Mouse (Mus musculus): ENCODE measurements at regions not wholly inside any gene's neighbourhood (a gene's known extent, or its start where the extent isn't known, plus 50 kb on each side); places are given as distances from the start of the nearest gene placed in this dataset.
A peak's percentile ranks its signal among the peaks of the same experiment; 100 is the strongest.

DNA sequence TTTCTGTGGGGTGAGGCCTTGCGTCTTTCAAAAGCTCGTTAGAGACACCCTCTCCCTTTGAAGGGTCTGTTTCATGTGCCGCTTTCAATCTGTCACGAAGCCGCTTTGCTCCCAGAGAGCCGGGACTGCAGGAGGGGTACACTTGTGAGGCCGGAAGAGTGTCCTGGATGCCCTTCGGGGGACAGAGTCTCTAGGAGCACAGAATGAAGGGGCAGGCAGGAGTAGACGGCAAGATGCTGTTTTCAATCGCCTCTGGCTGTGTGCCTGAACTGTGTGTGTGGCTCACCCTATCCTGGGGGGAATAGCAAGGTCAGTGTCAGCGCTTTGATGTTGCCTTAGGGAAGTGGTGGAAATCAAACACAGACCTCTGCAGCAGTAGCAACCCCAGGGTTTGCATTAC lies 174.7 kb downstream of the Gadd45g start:
- Histone ChIP-seq H3K27me3 (ENCODE audit: control insufficient read depth, insufficient read depth, low read length) (no peaks in the 10 kb centered on the region), H3K27ac (ENCODE audit: insufficient read depth, low read length) (no peak overlapping the region), H3K4me1 (ENCODE audit: control insufficient read depth, insufficient read depth, low read length) (peaks cover 10% of the 10 kb centered on the region), H3K4me3 (replicated peaks; ENCODE audit: insufficient read depth, low read depth, low read length) (no peak overlapping the region)
- DNase-seq, result no peak
- 52% methylated on average over 11 of the region's 11 CpGs for WGBS
- TF ChIP-seq CTCF (IDR thresholded peaks at IDR 0.05; ENCODE audit: borderline replicate concordance, insufficient read depth, low read depth, low read length), result no peak
- TF ChIP-seq POLR2A (IDR thresholded peaks at IDR 0.05; ENCODE audit: borderline replicate concordance, insufficient read depth, low read length), result no peak

DNA sequence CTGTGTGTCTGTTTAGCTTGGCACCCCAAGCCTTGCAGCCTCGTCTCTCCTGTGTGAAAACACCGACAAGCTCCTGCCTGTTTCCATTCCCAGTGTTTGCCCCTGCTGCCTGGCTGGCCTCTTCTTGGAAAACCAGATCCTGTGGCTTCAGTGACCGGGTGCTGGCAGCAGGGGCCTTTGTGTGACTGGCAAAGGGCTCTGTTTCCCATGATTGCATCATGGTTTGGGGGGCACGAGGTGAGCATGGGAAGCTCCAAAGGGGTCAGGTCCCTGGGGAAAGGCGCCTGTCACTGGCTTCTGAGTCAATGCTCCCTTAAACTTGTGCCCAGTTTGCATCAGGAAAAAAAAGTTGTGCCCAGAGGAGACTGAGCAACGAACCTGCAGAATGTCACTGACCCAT lies 175.3 kb downstream of the Gadd45g start:
- H3K27me3 ChIP-seq (ENCODE audit: control insufficient read depth, insufficient read depth, low read length), result no peaks in the 10 kb centered on the region
- H3K27ac ChIP-seq (ENCODE audit: insufficient read depth, low read length), result no peak overlapping the region
- peaks cover 10% of the 10 kb centered on the region for H3K4me1 ChIP-seq (ENCODE audit: control insufficient read depth, insufficient read depth, low read length)
- WGBS, result 58% methylated on average over 6 of the region's 6 CpGs
- DNase-seq, result no peak
- H3K4me3 ChIP-seq (replicated peaks; ENCODE audit: insufficient read depth, low read depth, low read length), result no peak overlapping the region
- no peak for TF ChIP-seq POLR2A (IDR thresholded peaks at IDR 0.05; ENCODE audit: borderline replicate concordance, insufficient read depth, low read length)
- no peak for TF ChIP-seq CTCF (IDR thresholded peaks at IDR 0.05; ENCODE audit: borderline replicate concordance, insufficient read depth, low read depth, low read length)

GRCm38 (mm10) chr13:52022529-52022928 lies 176.1 kb downstream of the Gadd45g start:
- Histone ChIP-seq H3K4me3 (replicated peaks; ENCODE audit: insufficient read depth, low read depth, low read length) (no peak overlapping the region), H3K27me3 (ENCODE audit: control insufficient read depth, insufficient read depth, low read length) (no peaks in the 10 kb centered on the region), H3K27ac (ENCODE audit: insufficient read depth, low read length) (no peak overlapping the region), H3K4me1 (ENCODE audit: control insufficient read depth, insufficient read depth, low read length) (peaks cover 10% of the 10 kb centered on the region)
- no peak for DNase-seq
- 93% methylated on average over 4 of the region's 4 CpGs for WGBS
- TF ChIP-seq POLR2A (IDR thresholded peaks at IDR 0.05; ENCODE audit: borderline replicate concordance, insufficient read depth, low read length) (no peak), CTCF (IDR thresholded peaks at IDR 0.05; ENCODE audit: borderline replicate concordance, insufficient read depth, low read depth, low read length) (no peak)

GRCm38 (mm10) chr13:52024349-52024748 lies 177.9 kb downstream of the Gadd45g start:
- no peak for DNase-seq
- TF ChIP-seq POLR2A (IDR thresholded peaks at IDR 0.05; ENCODE audit: borderline replicate concordance, insufficient read depth, low read length) (no peak), CTCF (IDR thresholded peaks at IDR 0.05; ENCODE audit: borderline replicate concordance, insufficient read depth, low read depth, low read length) (no peak)
- WGBS, result 39% methylated on average over 2 of the region's 2 CpGs
- Histone ChIP-seq H3K27ac (ENCODE audit: insufficient read depth, low read length) (no peak overlapping the region), H3K4me3 (replicated peaks; ENCODE audit: insufficient read depth, low read depth, low read length) (no peak overlapping the region), H3K27me3 (ENCODE audit: control insufficient read depth, insufficient read depth, low read length) (no peaks in the 10 kb centered on the region), H3K4me1 (ENCODE audit: control insufficient read depth, insufficient read depth, low read length) (peaks cover 7% of the 10 kb centered on the region)

GRCm38 (mm10) chr13:52024832-52025481 lies 178.5 kb downstream of the Gadd45g start:
- 11% methylated on average over 18 of the region's 18 CpGs for WGBS
- no peak for TF ChIP-seq POLR2A (IDR thresholded peaks at IDR 0.05; ENCODE audit: borderline replicate concordance, insufficient read depth, low read length)
- TF ChIP-seq CTCF (IDR thresholded peaks at IDR 0.05; ENCODE audit: borderline replicate concordance, insufficient read depth, low read depth, low read length), result no peak
- H3K4me3 ChIP-seq (replicated peaks; ENCODE audit: insufficient read depth, low read depth, low read length), result no peak overlapping the region
- peaks cover 7% of the 10 kb centered on the region for H3K4me1 ChIP-seq (ENCODE audit: control insufficient read depth, insufficient read depth, low read length)
- H3K27ac ChIP-seq (ENCODE audit: insufficient read depth, low read length), result no peak overlapping the region
- DNase-seq, result no peak
- H3K27me3 ChIP-seq (ENCODE audit: control insufficient read depth, insufficient read depth, low read length), result no peaks in the 10 kb centered on the region

GRCm38 (mm10) chr13:52025482-52025848 lies 179.0 kb downstream of the Gadd45g start:
- Histone ChIP-seq H3K4me3 (replicated peaks; ENCODE audit: insufficient read depth, low read depth, low read length) (no peak overlapping the region), H3K27ac (ENCODE audit: insufficient read depth, low read length) (no peak overlapping the region), H3K4me1 (ENCODE audit: control insufficient read depth, insufficient read depth, low read length) (peaks cover 7% of the 10 kb centered on the region), H3K27me3 (ENCODE audit: control insufficient read depth, insufficient read depth, low read length) (no peaks in the 10 kb centered on the region)
- WGBS, result 20% methylated on average over 5 of the region's 5 CpGs
- TF ChIP-seq POLR2A (IDR thresholded peaks at IDR 0.05; ENCODE audit: borderline replicate concordance, insufficient read depth, low read length) (no peak), CTCF (IDR thresholded peaks at IDR 0.05; ENCODE audit: borderline replicate concordance, insufficient read depth, low read depth, low read length) (no peak)
- peak in 1 of 2 experiments; percentile 24 for DNase-seq

- peaks cover 7% of the 10 kb centered on the region for H3K4me1 ChIP-seq (ENCODE audit: control insufficient read depth, insufficient read depth, low read length)
- H3K4me3 ChIP-seq (replicated peaks; ENCODE audit: insufficient read depth, low read depth, low read length), result no peak overlapping the region
- WGBS, result 62% methylated on average over 7 of the region's 7 CpGs
- no peaks in the 10 kb centered on the region for H3K27me3 ChIP-seq (ENCODE audit: control insufficient read depth, insufficient read depth, low read length)
- no peak overlapping the region for H3K27ac ChIP-seq (ENCODE audit: insufficient read depth, low read length)
- no peak for DNase-seq
- TF ChIP-seq CTCF (IDR thresholded peaks at IDR 0.05; ENCODE audit: borderline replicate concordance, insufficient read depth, low read depth, low read length) (no peak), POLR2A (IDR thresholded peaks at IDR 0.05; ENCODE audit: borderline replicate concordance, insufficient read depth, low read length) (no peak)
These were observed 179.8 kb downstream of the Gadd45g start for GRCm38 (mm10) chr13:52026291-52026690.

GRCm38 (mm10) chr13:52029868-52030422 lies 183.5 kb downstream of the Gadd45g start:
- Histone ChIP-seq H3K27ac (ENCODE audit: insufficient read depth, low read length) (no peak overlapping the region), H3K27me3 (ENCODE audit: control insufficient read depth, insufficient read depth, low read length) (no peaks in the 10 kb centered on the region), H3K4me3 (replicated peaks; ENCODE audit: insufficient read depth, low read depth, low read length) (no peak overlapping the region), H3K4me1 (ENCODE audit: control insufficient read depth, insufficient read depth, low read length) (peaks cover 7% of the 10 kb centered on the region)
- TF ChIP-seq POLR2A (IDR thresholded peaks at IDR 0.05; ENCODE audit: borderline replicate concordance, insufficient read depth, low read length) (no peak), CTCF (IDR thresholded peaks at IDR 0.05; ENCODE audit: borderline replicate concordance, insufficient read depth, low read depth, low read length) (no peak)
- DNase-seq, result no peak
- 36% methylated on average over 3 of the region's 3 CpGs for WGBS
